Mouse (Mus musculus) hindbrain, embryonic 11.5 days (tissue): Measurements from ENCODE around the gene Dusp12. TPM values are rescaled to one million over a fixed set of nuclear protein-coding genes. Genes with fewer than 3 reads are reported as not detected.

Experiments used
- ATAC-seq: fragments of 200-750 bp; cut with Nextera tagmentation; 2 replicates; pipeline ENCODE4 v1.8.0; 2017; ENCODE audit warnings: mild to moderate bottlenecking, moderate TSS enrichment, moderate library complexity; ENCODE audit not compliant: low FRiP score
- DNase-seq: peaks from one replicate; pipeline ENCODE4 v3.0.0-alpha.2; 2015; ENCODE audit warnings: low spot score
- H3K27ac ChIP-seq: fragments of 300-500 bp; sonication (generic); 2 replicates; pipeline ENCODE4 v1.5.1; 2014; ENCODE audit warnings: mild to moderate bottlenecking, low read depth, low read length
- H3K27me3 ChIP-seq: fragments of 300-500 bp; sonication (generic); 2 replicates; pipeline ENCODE4 v1.6.1; 2014; ENCODE audit warnings: mild to moderate bottlenecking, low read length, moderate library complexity, mixed read lengths; ENCODE audit not compliant: control insufficient read depth, insufficient read depth
- H3K36me3 ChIP-seq: fragments of 300-500 bp; sonication (generic); 2 replicates; pipeline ENCODE4 v1.6.1; 2014; ENCODE audit warnings: mild to moderate bottlenecking, low read length, moderate library complexity, mixed read lengths; ENCODE audit not compliant: control insufficient read depth, insufficient read depth
- H3K4me1 ChIP-seq: fragments of 300-500 bp; sonication (generic); replicated peaks from 2 replicates; pipeline ENCODE4 v1.6.1; 2014; ENCODE audit warnings: low read length, mixed read lengths; ENCODE audit not compliant: control insufficient read depth, insufficient read depth
- H3K4me2 ChIP-seq: fragments of 300-500 bp; sonication (generic); replicated peaks from 2 replicates; pipeline ENCODE4 v1.6.1; 2014; ENCODE audit warnings: mild to moderate bottlenecking, low read depth, low read length
- H3K4me3 ChIP-seq: fragments of 300-500 bp; sonication (generic); 2 replicates; pipeline ENCODE4 v1.5.1; 2014; ENCODE audit warnings: low read depth, low read length
- H3K9ac ChIP-seq: fragments of 300-500 bp; sonication (generic); 2 replicates; pipeline ENCODE4 v1.6.1; 2014; ENCODE audit warnings: low read depth, low read length
- H3K9me3 ChIP-seq: fragments of 300-500 bp; sonication (generic); 2 replicates; pipeline ENCODE4 v1.6.1; 2016; ENCODE audit warnings: low read length; ENCODE audit not compliant: control insufficient read depth
- WGBS: fragments of 180-500 bp; shearing (Covaris S2); extraction: QIAGEN DNeasy Blood & Tissue Kit; methylation state at CpG from one replicate; pipeline ENCODE4 v1.1.7; 2014; 5-methylcytosine and 5-hydroxymethylcytosine counted together
- polyA plus RNA-seq: library from polyadenylated mRNA; unstranded; fragments of >200 nt; fragmentation: Nextera tagmentation; extraction: Ambion mirVana; gene quantifications from 2 replicates; pipeline ENCODE4 v1.2.1, GENCODE M21; 2014

Dusp12 gene
- polyA plus RNA-seq, 1 experiment from 2014 or later: 33.2 TPM

- Histone ChIP-seq H3K27ac (no peak overlapping the region), H3K9ac (peak overlapping the region; percentile 78; the same call in 1 of the 2 replicates)
Measured at GRCm38 (mm10) chr1:170868107-170868904, 17.0 kb downstream of the Dusp12 start.

DNA sequence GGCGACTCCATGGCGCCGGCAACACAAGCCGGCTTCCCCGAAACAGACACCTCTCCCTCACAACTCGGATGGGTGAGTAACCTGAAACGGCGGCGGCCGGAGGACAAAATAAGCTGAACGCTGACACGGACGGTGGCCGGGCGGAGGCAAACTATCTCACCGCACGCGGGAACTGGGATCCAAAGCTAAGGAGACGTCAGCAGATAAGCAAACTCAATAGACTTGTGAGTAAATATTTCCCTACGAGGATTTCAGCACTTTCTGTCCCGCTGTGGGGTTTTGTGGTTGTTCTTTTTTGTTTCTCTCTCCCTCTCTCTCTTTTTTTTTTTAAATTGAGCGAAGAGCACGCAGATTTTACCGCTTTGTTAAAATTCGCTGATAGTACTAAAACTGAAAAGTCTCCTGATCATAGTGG, 17.6 kb downstream of the Dusp12 start, which contains the start of gene Atf6:
TSS of gene Atf6 (minus strand) at position 81 of the 415 bp plus-strand sequence.
- Histone ChIP-seq H3K9me3 (no peaks in the 10 kb centered on the region), H3K4me1 (no peaks in the 10 kb centered on the region), H3K36me3 (no peaks in the 10 kb centered on the region), H3K27me3 (no peaks in the 10 kb centered on the region), H3K27ac (0 out of 2 replicates have a peak within 1 kb of the TSS, but pooled peaks have one; percentile 30), H3K4me3 (peak within 1 kb of the TSS; percentile 82), H3K9ac (peak within 1 kb of the TSS; percentile 78), H3K4me2 (peak within 1 kb of the TSS; percentile 64)
- DNase-seq (peak; percentile 96), ATAC-seq (peak; percentile 81)
- under 1% methylated on average over 25 of the region's 25 CpGs for WGBS

More at GRCm38 (mm10) chr1:170868107-170868904, 17.0 kb downstream of the Dusp12 start:
- no peaks in the 10 kb centered on the region for H3K9me3 ChIP-seq
- under 1% methylated on average over 33 of the region's 33 CpGs for WGBS
- peak overlapping the region; percentile 82 for H3K4me3 ChIP-seq
- no peaks in the 10 kb centered on the region for H3K27me3 ChIP-seq
- peak; percentile 87 for ATAC-seq
- no peaks in the 10 kb centered on the region for H3K36me3 ChIP-seq
- peak overlapping the region; percentile 64 for H3K4me2 ChIP-seq
- H3K4me1 ChIP-seq: no peaks in the 10 kb centered on the region
- DNase-seq: peak; percentile 88

DNA sequence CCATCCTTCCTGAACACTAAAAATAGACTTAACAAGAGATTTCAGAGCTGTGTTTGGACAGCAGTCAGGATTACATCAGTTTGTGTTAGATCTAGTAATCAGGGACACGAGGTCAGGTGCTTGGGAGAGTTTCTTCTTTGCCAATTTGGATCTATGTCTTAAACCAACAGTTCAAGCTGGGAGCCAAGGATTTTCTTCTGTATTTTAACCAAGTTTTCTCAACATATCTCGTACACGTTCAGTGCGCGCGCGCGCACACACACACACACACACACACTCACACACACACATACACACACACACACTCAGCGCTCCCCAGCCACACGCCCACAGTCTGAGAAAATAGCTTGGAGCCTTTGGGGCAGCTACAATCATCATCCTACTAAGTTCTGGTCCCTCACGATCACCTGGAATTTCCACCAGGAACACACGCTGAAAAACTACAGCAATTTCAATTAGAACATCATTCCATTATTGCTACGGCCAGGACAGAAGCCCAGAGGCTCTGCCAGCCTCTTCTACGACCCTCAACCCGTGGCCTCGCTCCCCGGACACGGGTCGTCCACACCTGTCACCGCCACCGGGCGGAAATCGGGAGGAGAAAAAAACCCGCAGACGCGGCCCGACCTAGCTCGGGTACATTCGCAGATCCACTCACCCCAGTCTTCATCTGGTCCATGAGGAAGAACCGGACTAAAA, 18.2 kb downstream of the Dusp12 start:
- H3K27ac ChIP-seq: 0 out of 2 replicates have a peak overlapping the region, but pooled peaks have one; percentile 30
- 2% methylated on average over 30 of the region's 30 CpGs for WGBS
- H3K9me3 ChIP-seq: no peaks in the 10 kb centered on the region
- DNase-seq (peak; percentile 31), ATAC-seq (peak; percentile 77)
- H3K36me3 ChIP-seq: no peaks in the 10 kb centered on the region
- no peaks in the 10 kb centered on the region for H3K27me3 ChIP-seq
- peak overlapping the region; percentile 78 for H3K9ac ChIP-seq
- peak overlapping the region; percentile 64 for H3K4me2 ChIP-seq
- H3K4me3 ChIP-seq: peak overlapping the region; percentile 82
- H3K4me1 ChIP-seq: no peaks in the 10 kb centered on the region

DNA sequence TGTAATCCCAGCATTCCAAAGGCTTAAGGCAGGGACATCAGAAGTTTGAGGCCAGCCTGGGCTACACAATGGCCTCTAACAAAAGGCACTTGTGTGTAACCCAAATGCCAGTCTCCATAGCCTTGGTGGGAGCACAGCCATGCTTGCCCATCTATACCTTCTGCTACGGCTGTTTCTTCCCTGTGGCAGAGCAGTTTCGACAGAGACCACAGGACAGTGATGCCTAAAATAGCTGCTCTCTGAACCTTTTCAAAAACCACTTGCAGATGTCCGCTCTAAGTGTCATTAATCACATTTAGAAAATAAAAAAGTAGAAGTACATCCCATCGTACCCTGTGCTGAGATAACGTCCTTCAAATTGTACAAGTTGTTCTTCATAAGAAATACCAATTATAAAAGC, 19.9 kb downstream of the Dusp12 start:
- Histone ChIP-seq H3K4me3 (no peak overlapping the region), H3K4me2 (no peak overlapping the region), H3K9ac (no peak overlapping the region), H3K9me3 (no peaks in the 10 kb centered on the region), H3K27ac (no peak overlapping the region), H3K4me1 (no peaks in the 10 kb centered on the region), H3K36me3 (no peaks in the 10 kb centered on the region), H3K27me3 (no peaks in the 10 kb centered on the region)
- ATAC-seq: no peak
- no peak for DNase-seq
- 87% methylated on average over 5 of the region's 5 CpGs for WGBS

- H3K36me3 ChIP-seq: no peaks in the 10 kb centered on the region
- no peak overlapping the region for H3K27ac ChIP-seq
- H3K9ac ChIP-seq: no peak overlapping the region
- H3K4me1 ChIP-seq: no peaks in the 10 kb centered on the region
- H3K4me3 ChIP-seq: no peak overlapping the region
- DNase-seq (no peak), ATAC-seq (no peak)
- no peak overlapping the region for H3K4me2 ChIP-seq
- H3K9me3 ChIP-seq: no peaks in the 10 kb centered on the region
- 85% methylated on average over 3 of the region's 3 CpGs for WGBS
- H3K27me3 ChIP-seq: no peaks in the 10 kb centered on the region
Measured at GRCm38 (mm10) chr1:170864754-170865153, 20.6 kb downstream of the Dusp12 start.

GRCm38 (mm10) chr1:170864234-170864633, 21.1 kb downstream of the Dusp12 start:
- no peaks in the 10 kb centered on the region for H3K27me3 ChIP-seq
- no peak overlapping the region for H3K9ac ChIP-seq
- no peaks in the 10 kb centered on the region for H3K9me3 ChIP-seq
- no peaks in the 10 kb centered on the region for H3K36me3 ChIP-seq
- no peak overlapping the region for H3K4me2 ChIP-seq
- ATAC-seq (no peak), DNase-seq (no peak)
- no peak overlapping the region for H3K4me3 ChIP-seq
- H3K4me1 ChIP-seq: no peaks in the 10 kb centered on the region
- no peak overlapping the region for H3K27ac ChIP-seq

DNA sequence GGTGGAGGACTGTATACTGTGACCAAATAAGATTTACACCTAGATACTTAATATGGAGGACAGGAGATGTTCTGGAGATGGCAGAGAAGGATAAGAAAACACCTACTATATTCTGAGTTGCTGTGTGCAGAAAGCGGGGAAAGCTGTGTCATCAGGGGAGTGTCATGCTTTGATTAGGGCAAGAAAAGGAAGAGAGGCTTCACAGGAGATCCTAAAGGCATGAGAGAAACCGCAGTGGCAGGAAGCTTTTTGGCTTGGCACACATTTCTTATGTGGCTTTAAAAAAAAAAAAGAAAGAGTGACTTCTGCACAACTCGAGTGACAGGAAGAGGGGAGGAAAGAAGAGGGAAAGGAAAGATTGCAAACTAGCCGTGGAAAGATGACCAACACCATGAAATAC, 22.3 kb downstream of the Dusp12 start:
- no peak for ATAC-seq
- 79% methylated on average over 4 of the region's 4 CpGs for WGBS
- Histone ChIP-seq H3K4me2 (no peak overlapping the region), H3K36me3 (no peaks in the 10 kb centered on the region), H3K9me3 (no peaks in the 10 kb centered on the region), H3K27me3 (no peaks in the 10 kb centered on the region), H3K4me1 (no peaks in the 10 kb centered on the region), H3K9ac (no peak overlapping the region), H3K4me3 (no peak overlapping the region), H3K27ac (no peak overlapping the region)
- no peak for DNase-seq

GRCm38 (mm10) chr1:170862435-170862717, 23.0 kb downstream of the Dusp12 start:
- 85% methylated on average over 3 of the region's 3 CpGs for WGBS
- Histone ChIP-seq H3K4me3 (no peak overlapping the region), H3K9ac (no peak overlapping the region), H3K9me3 (no peaks in the 10 kb centered on the region), H3K4me1 (no peaks in the 10 kb centered on the region), H3K27ac (no peak overlapping the region), H3K4me2 (no peak overlapping the region), H3K27me3 (no peaks in the 10 kb centered on the region), H3K36me3 (no peaks in the 10 kb centered on the region)
- ATAC-seq (no peak), DNase-seq (no peak)
